Mouse (Mus musculus) liver, embryonic 13.5 days (tissue): ENCODE data around the gene Klra10. TPM values are rescaled to one million over a fixed set of nuclear protein-coding genes. Genes with fewer than 3 reads are reported as not detected.
"Not testable (repeated sequence)": the region's sequence is repeated elsewhere in the genome, so short reads cannot be mapped to it uniquely, and the experiment has no call there.

Experiments used
- ATAC-seq: fragments of 200-750 bp; cut with Nextera tagmentation; 2 replicates; pipeline ENCODE4 v1.8.0; 2017; ENCODE audit warnings: low read depth, mild to moderate bottlenecking, moderate number of reproducible peaks, moderate library complexity
- DNase-seq: peaks from one replicate; pipeline ENCODE4 v3.0.0; 2022
- H3K27ac ChIP-seq: fragments of 300-500 bp; sonication (generic); 2 replicates; pipeline ENCODE4 v1.5.1; 2015; ENCODE audit warnings: moderate library complexity, mild to moderate bottlenecking, inconsistent platforms
- H3K27me3 ChIP-seq: fragments of 300-500 bp; sonication (generic); 2 replicates; pipeline ENCODE4 v1.6.1; 2015; ENCODE audit warnings: mild to moderate bottlenecking, inconsistent platforms
- H3K36me3 ChIP-seq: fragments of 300-500 bp; sonication (generic); 2 replicates; pipeline ENCODE4 v1.6.1; 2015; ENCODE audit warnings: mild to moderate bottlenecking, inconsistent platforms
- H3K4me1 ChIP-seq: fragments of 300-500 bp; sonication (generic); replicated peaks from 2 replicates; pipeline ENCODE4 v1.6.1; 2015; ENCODE audit warnings: inconsistent platforms
- H3K4me2 ChIP-seq: fragments of 300-500 bp; sonication (generic); 2 replicates; pipeline ENCODE4 v1.6.1; 2015; ENCODE audit warnings: inconsistent platforms, mild to moderate bottlenecking, moderate library complexity
- H3K4me3 ChIP-seq: fragments of 300-500 bp; sonication (generic); replicated peaks from 2 replicates; pipeline ENCODE4 v1.5.1; 2015; ENCODE audit warnings: mild to moderate bottlenecking, inconsistent platforms
- H3K9ac ChIP-seq: fragments of 300-500 bp; sonication (generic); 2 replicates; pipeline ENCODE4 v1.6.1; 2015; ENCODE audit warnings: mild to moderate bottlenecking, inconsistent platforms
- H3K9me3 ChIP-seq: fragments of 300-500 bp; sonication (generic); replicated peaks from 2 replicates; pipeline ENCODE4 v1.6.1; 2016; ENCODE audit warnings: inconsistent platforms
- WGBS: fragments of 180-500 bp; shearing (Covaris S2); methylation state at CpG from one replicate; pipeline ENCODE4 v1.1.7; 2015; ENCODE audit not compliant: insufficient replicate concordance; 5-methylcytosine and 5-hydroxymethylcytosine counted together
- polyA plus RNA-seq: library from polyadenylated mRNA; unstranded; fragments of >200 nt; fragmentation: Nextera tagmentation; extraction: Ambion mirVana; gene quantifications from 2 replicates; pipeline ENCODE4 v1.2.1, GENCODE M21; 2015

Gene Klra10
- not detected in 2 replicates for polyA plus RNA-seq

DNA sequence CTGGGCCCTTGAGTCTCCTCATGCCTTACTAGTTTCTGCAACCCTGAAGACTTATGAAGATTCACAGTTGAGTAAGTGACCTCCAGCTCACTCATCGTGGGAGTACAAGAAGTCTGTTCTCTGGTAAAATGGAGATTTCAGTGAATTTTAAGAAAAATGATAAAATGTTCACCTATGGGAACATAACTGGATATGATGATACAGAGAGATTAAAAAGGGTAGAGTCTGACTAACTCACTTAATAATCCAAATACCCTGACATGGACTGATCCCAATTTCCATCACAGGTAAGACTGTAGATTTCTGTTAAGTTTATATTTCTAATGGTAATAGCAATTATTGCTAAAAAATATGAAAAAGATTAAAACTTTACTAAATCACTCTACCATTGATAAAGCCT, at the start of gene Klra10:
TSS of gene Klra10 (minus strand) at position 101 of the 400 bp plus-strand sequence.
- H3K9ac ChIP-seq, H3K27me3 ChIP-seq, H3K27ac ChIP-seq, H3K4me2 ChIP-seq, DNase-seq, H3K4me1 ChIP-seq, H3K9me3 ChIP-seq, H3K36me3 ChIP-seq, H3K4me3 ChIP-seq, ATAC-seq: not testable (repeated sequence)
- WGBS: 54% methylated on average over 1 of the region's 1 CpGs

DNA sequence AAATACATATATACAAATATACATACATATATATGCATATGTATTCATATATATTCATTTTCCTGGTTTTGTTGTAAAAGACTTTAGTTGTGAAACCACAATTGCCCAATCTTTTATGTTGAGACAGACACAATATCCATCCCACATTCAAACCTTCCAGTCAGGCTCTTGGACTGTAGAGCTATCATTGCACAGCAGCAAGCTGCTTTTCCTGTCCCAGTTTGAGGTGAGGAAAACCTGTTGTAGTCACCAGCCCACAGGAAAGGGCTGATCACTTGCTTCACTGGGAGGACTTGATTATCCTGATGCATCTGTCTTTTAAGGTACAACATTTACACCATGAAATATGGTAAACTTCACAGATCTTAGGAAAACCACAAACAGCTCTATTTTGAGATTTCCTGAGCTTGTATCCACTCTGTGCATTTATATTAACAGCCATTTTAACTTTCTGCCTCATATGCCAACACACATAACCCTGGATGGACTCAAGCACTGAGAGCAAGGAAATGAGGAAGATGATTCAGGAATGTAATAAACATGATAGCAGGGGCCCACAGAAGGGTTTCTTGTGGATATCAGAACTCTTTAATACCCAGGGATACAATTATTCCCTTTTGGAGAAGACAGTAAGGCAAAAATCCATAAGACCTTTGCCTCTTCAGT, 6.4 kb upstream of the Klra10 start:
- no peak overlapping the region for H3K9ac ChIP-seq
- ATAC-seq (no peak), DNase-seq (no peak)
- H3K4me2 ChIP-seq: no peak overlapping the region
- H3K36me3 ChIP-seq: no peaks in the 10 kb centered on the region
- no peaks in the 10 kb centered on the region for H3K9me3 ChIP-seq
- H3K4me3 ChIP-seq: no peak overlapping the region
- no peaks in the 10 kb centered on the region for H3K27me3 ChIP-seq
- no peaks in the 10 kb centered on the region for H3K4me1 ChIP-seq
- no peak overlapping the region for H3K27ac ChIP-seq

DNA sequence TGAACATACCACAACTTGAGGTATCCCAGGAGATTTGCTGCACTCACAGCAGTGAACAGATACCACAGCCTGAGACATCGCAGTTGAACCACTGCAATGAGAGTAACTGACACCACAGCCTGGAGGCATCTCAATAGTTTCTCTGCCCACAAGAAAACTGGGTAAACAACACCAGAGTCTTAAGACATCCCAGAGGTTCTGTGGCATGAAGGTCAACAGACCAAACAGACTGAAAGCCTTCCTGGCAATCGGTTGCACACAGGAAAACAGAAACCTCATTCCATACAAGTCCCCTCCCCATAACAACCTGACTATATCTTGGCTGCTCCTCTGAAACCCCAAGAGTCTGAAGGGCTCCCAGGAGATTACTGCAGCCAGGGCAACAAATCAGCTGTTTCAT, 26.4 kb downstream of the Klra10 start:
- Histone ChIP-seq H3K9ac (no peak overlapping the region), H3K9me3 (no peaks in the 10 kb centered on the region; the same call in 1 of the 2 replicates), H3K4me1 (no peaks in the 10 kb centered on the region), H3K36me3 (no peaks in the 10 kb centered on the region), H3K27me3 (no peaks in the 10 kb centered on the region), H3K4me3 (no peak overlapping the region), H3K27ac (no peak overlapping the region), H3K4me2 (no peak overlapping the region)
- DNase-seq: no peak
- no peak for ATAC-seq
- 59% methylated on average over 2 of the region's 2 CpGs for WGBS

DNA sequence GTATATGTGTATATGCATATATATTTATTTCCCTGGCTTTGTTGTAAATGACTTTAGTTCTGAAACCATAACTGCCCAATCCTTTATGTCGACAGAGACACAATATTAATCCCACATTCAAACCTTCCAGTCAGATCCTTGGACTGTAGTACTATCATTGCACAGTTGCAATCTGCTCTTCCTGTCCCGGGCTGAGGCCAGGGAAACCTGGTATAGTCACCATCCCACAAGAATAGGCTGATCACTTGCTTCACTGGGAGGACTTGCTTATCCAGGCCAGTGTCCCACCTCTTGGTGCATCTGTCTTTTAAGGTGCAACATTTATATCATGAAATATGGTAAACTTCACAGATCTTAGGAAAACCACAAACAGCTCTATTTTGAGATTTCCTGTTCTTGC, 44.2 kb downstream of the Klra10 start:
- Histone ChIP-seq H3K9ac (no peak overlapping the region), H3K4me1 (no peaks in the 10 kb centered on the region), H3K9me3 (no peaks in the 10 kb centered on the region), H3K4me2 (no peak overlapping the region), H3K4me3 (no peak overlapping the region), H3K27me3 (no peaks in the 10 kb centered on the region), H3K27ac (no peak overlapping the region), H3K36me3 (no peaks in the 10 kb centered on the region)
- ATAC-seq (no peak), DNase-seq (no peak)
- WGBS: 38% methylated on average over 2 of the region's 2 CpGs

DNA sequence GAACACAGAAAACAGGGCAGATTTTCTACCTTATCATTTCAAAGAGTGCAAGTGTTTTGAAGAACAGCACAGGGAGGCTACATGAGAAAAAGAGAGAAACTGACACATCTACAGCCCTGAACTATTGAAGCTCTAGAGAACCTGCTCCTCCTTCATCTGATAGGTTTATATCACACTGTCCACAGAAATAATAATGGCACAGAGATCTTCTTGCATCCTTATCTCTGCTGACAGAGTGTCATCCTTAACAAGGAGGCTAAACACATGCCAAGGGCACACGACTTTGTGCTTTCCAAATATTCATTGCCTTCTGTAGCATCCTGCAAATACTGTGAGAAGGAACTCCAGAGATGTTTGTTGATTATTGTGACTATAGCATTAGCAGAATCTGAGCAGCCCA, 45.1 kb downstream of the Klra10 start:
- H3K27ac ChIP-seq: no peak overlapping the region
- no peak overlapping the region for H3K9ac ChIP-seq
- H3K36me3 ChIP-seq: no peaks in the 10 kb centered on the region
- no peaks in the 10 kb centered on the region for H3K4me1 ChIP-seq
- ATAC-seq (no peak), DNase-seq (no peak)
- H3K9me3 ChIP-seq: no peaks in the 10 kb centered on the region
- no peak overlapping the region for H3K4me2 ChIP-seq
- H3K27me3 ChIP-seq: no peaks in the 10 kb centered on the region
- H3K4me3 ChIP-seq: no peak overlapping the region
- WGBS: 28% methylated on average over 1 of the region's 1 CpGs

DNA sequence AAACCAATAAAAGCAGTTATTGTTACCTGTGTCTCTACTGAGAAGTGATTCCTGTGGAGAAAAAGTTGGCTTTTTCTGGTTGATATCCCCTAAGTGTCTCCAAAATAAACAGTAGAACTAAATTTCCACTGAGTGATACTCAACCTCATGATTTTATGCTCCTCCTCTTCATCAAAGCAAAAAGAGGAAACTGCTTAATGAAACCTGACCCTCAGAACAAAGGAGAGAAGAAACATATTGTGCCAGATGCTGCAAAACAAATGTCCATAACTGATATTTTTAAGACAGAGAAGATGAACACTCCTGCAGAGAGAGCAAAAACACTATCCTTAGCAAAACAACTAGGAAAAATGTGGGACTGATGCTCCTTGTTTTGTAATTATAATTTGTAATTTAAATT, 48.5 kb downstream of the Klra10 start, which contains the start of gene Klra7:
TSS of gene Klra7 (minus strand) at position 101 of the 400 bp plus-strand sequence.
- H3K27ac ChIP-seq: no peak within 1 kb of the TSS
- DNase-seq (no peak), ATAC-seq (no peak)
- no peaks in the 10 kb centered on the region for H3K36me3 ChIP-seq
- no peaks in the 10 kb centered on the region for H3K27me3 ChIP-seq
- no peaks in the 10 kb centered on the region for H3K4me1 ChIP-seq
- no peak within 1 kb of the TSS for H3K4me3 ChIP-seq
- H3K9me3 ChIP-seq: no peaks in the 10 kb centered on the region
- H3K9ac ChIP-seq: no peak within 1 kb of the TSS
- no peak within 1 kb of the TSS for H3K4me2 ChIP-seq

Other genes starting within 250 kb of the Klra10 start
- gene Klra4, start 214.7 kb downstream of the Klra10 start, polyA plus RNA-seq: not detected in 2 replicates
- not detected in 2 replicates for gene Klra8, start 152.0 kb downstream of the Klra10 start, polyA plus RNA-seq
- gene Klra9, start 88.8 kb downstream of the Klra10 start, polyA plus RNA-seq: not detected in 2 replicates
- gene Klra7, start 48.6 kb downstream of the Klra10 start, polyA plus RNA-seq: not detected in 2 replicates
- not detected in 2 replicates for gene Klra3, start 55.6 kb upstream of the Klra10 start, polyA plus RNA-seq
- not detected in 2 replicates for gene Klra1, start 104.9 kb upstream of the Klra10 start, polyA plus RNA-seq